Mouse (Mus musculus): ENCODE measurements around the gene Lpin1.

GRCm38 (mm10) chr12:16635816-16636215 lies 25.1 kb upstream of the Lpin1 start:
- no peak for TF ChIP-seq CTCF (IDR thresholded peaks at IDR 0.05; ENCODE audit: low read depth)
- TF ChIP-seq EP300 (IDR thresholded peaks at IDR 0.05; ENCODE audit: low read depth): no peak

Measured in liver, postnatal 0 days (tissue).